Mouse (Mus musculus) CH12.LX (cell line): ENCODE measurements around the gene Dpy19l2.

Source experiments
- CTCF ChIP-seq, 2 experiments: IDR thresholded peaks in 1 of 2; conservative IDR thresholded peaks in 1 of 2; 2 replicates each; pipeline ENCODE4 v1.5.1; 2011 to 2012; ENCODE audit warnings: low read depth in 2 of 2, low read length in 2 of 2, improper control_type of control experiment in 1 of 2, inconsistent platforms in 1 of 2, mild to moderate bottlenecking in 1 of 2, moderate library complexity in 1 of 2
- E2F4 ChIP-seq: IDR thresholded peaks from 2 replicates; pipeline ENCODE4 v1.6.1; 2011; ENCODE audit warnings: low read depth, low read length, improper control_type of control experiment; ENCODE audit not compliant: insufficient replicate concordance
- ELF1 ChIP-seq: IDR thresholded peaks from 2 replicates; pipeline ENCODE4 v1.6.1; 2014; ENCODE audit warnings: low read depth, mild to moderate bottlenecking, inconsistent platforms, low read length, improper control_type of control experiment
- EP300 ChIP-seq: IDR thresholded peaks from 2 replicates; pipeline ENCODE4 v1.6.1; 2011; ENCODE audit warnings: low read length, improper control_type of control experiment
- HCFC1 ChIP-seq: IDR thresholded peaks from 2 replicates; pipeline ENCODE4 v1.6.1; 2012; ENCODE audit warnings: low read depth, mild to moderate bottlenecking, inconsistent platforms, low read length, improper control_type of control experiment
- MYC ChIP-seq: IDR thresholded peaks from 2 replicates; pipeline ENCODE4 v1.6.1; 2011; ENCODE audit warnings: low read depth, mild to moderate bottlenecking, improper control_type of control experiment, low read length
- NELFE ChIP-seq: IDR thresholded peaks from 2 replicates; pipeline ENCODE4 v1.6.1; 2011; ENCODE audit warnings: low read depth, low read length, improper control_type of control experiment
- POLR2A ChIP-seq: IDR thresholded peaks from 2 replicates; pipeline ENCODE4 v1.6.1; 2011; ENCODE audit warnings: low read depth, mild to moderate bottlenecking, improper control_type of control experiment, low read length
- RAD21 ChIP-seq: IDR thresholded peaks from 2 replicates; pipeline ENCODE4 v1.6.1; 2011; ENCODE audit warnings: low read depth, mild to moderate bottlenecking, low read length, improper control_type of control experiment, moderate library complexity
- RCOR1 ChIP-seq: conservative IDR thresholded peaks from 2 replicates; pipeline ENCODE4 v1.6.1; 2012; ENCODE audit warnings: low read depth, mild to moderate bottlenecking, inconsistent platforms, low read length, improper control_type of control experiment
- SMC3 ChIP-seq: IDR thresholded peaks from 2 replicates; pipeline ENCODE4 v1.6.1; 2011; ENCODE audit warnings: low read depth, low read length, improper control_type of control experiment
- USF1 ChIP-seq: IDR thresholded peaks from 2 replicates; pipeline ENCODE4 v1.6.1; 2014; ENCODE audit warnings: low read depth, mild to moderate bottlenecking, inconsistent platforms, low read length, improper control_type of control experiment
- ZC3H11A ChIP-seq: IDR thresholded peaks from 2 replicates; pipeline ENCODE4 v1.6.1; 2012; ENCODE audit warnings: low read depth, mild to moderate bottlenecking, inconsistent platforms, low read length, improper control_type of control experiment
- ZKSCAN1 ChIP-seq: IDR thresholded peaks from 2 replicates; pipeline ENCODE4 v1.6.1; 2012; ENCODE audit warnings: low read depth, inconsistent platforms, low read length, improper control_type of control experiment, borderline replicate concordance

DNA sequence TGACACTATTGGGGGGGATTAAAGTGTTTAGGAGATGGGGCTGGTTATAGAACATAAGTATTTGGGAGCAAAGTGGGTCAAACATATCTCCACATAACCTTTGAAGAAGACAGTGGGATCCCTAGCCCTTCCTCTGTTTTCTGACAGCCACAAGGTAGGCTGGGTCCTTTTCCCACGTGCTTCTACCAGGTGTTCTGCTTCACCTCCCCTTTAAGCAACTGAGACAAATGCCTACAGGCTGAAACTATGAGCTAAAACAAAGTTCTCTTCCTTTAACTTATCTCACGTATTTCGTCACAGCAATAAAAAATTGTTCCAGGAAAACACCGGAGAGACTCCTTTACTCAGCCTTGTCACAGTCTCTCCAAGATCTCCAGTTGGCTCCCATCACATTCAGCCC is 187.2 kb downstream of the Dpy19l2 start:
- TF ChIP-seq RCOR1 (no peak), CTCF (conservative IDR thresholded peaks at IDR 0.05 in 1 of 2, IDR thresholded peaks at IDR 0.05 in 1 of 2; ENCODE audit: low read depth in 2 of 2, low read length in 2 of 2) (no peak), NELFE (no peak), SMC3 (no peak), HCFC1 (no peak), ZKSCAN1 (no peak), EP300 (no peak), USF1 (no peak), POLR2A (no peak), ELF1 (no peak), RAD21 (no peak), MYC (no peak), E2F4 (no peak), ZC3H11A (no peak)
